Mouse (Mus musculus) small intestine, adult 2 months (tissue): ENCODE measurements around the gene Camta2.

ENCODE experiments used
- CTCF ChIP-seq: fragments of 200-500 bp; IDR thresholded peaks from 2 replicates; pipeline ENCODE4 v1.5.1; 2012; ENCODE audit warnings: low read depth, mild to moderate bottlenecking, control low read depth, inconsistent platforms, low read length, moderate library complexity, mixed read lengths; ENCODE audit not compliant: insufficient replicate concordance, insufficient read length; ENCODE audit errors: extremely low read depth
- POLR2A ChIP-seq: fragments of 200-500 bp; IDR thresholded peaks from 2 replicates; pipeline ENCODE4 v1.6.1; 2012; ENCODE audit warnings: low read depth, mild to moderate bottlenecking, control low read depth, inconsistent platforms, low read length, moderate library complexity

- no peak for TF ChIP-seq POLR2A
- TF ChIP-seq CTCF: no peak
Measured at GRCm38 (mm10) chr11:70689578-70689977, 1.7 kb upstream of the Camta2 start.
